Mouse (Mus musculus): ENCODE measurements around the gene Olfr1265. TPM values are rescaled to one million over a fixed set of nuclear protein-coding genes. Genes with fewer than 3 reads are reported as not detected.

Gene Olfr1265
- total RNA-seq (2014; rRNA removed), result not detected in 2 replicates
- not detected in 2 replicates for polyA plus RNA-seq (2012; rRNA removed)

- H3K27me3 ChIP-seq (ENCODE audit: control insufficient read depth, insufficient read depth, low read length), result no peaks in the 10 kb centered on the region
- no peak within 1 kb of the TSS for H3K4me3 ChIP-seq (ENCODE audit: insufficient read depth, low read depth, low read length)
- no peak within 1 kb of the TSS for H3K27ac ChIP-seq (replicated peaks; ENCODE audit: insufficient read depth, low read depth, low read length)
- no peaks in the 10 kb centered on the region for H3K36me3 ChIP-seq (ENCODE audit: control insufficient read depth, insufficient read depth, low read length)
- H3K79me2 ChIP-seq (ENCODE audit: control insufficient read depth, insufficient read depth, low read length), result no peaks in the 10 kb centered on the region
- DNase-seq (ENCODE audit: extremely low read depth, low read depth, low spot score), result no peak
- no peaks in the 10 kb centered on the region for H3K4me1 ChIP-seq (ENCODE audit: control insufficient read depth, insufficient read depth, low read length)
- no peak for TF ChIP-seq CTCF (IDR thresholded peaks at IDR 0.05; ENCODE audit: low read depth, low read length)
- no peak for TF ChIP-seq POLR2A (IDR thresholded peaks at IDR 0.05; ENCODE audit: extremely low read depth, insufficient read depth, low read length)
- no peak within 1 kb of the TSS for H3K9ac ChIP-seq (ENCODE audit: low read depth, low read length)
Measured at GRCm38 (mm10) chr2:90035037-90035436, at the start of gene Olfr1265. Gene Olfr1265 (plus strand): TSS chr2:90035337.

- H3K79me2 ChIP-seq (ENCODE audit: control insufficient read depth, insufficient read depth, low read length), result no peaks in the 10 kb centered on the region
- H3K36me3 ChIP-seq (ENCODE audit: control insufficient read depth, insufficient read depth, low read length), result no peaks in the 10 kb centered on the region
- H3K9ac ChIP-seq (ENCODE audit: low read depth, low read length), result no peak within 1 kb of the TSS
- TF ChIP-seq POLR2A (IDR thresholded peaks at IDR 0.05; ENCODE audit: extremely low read depth, insufficient read depth, low read length) (no peak), CTCF (IDR thresholded peaks at IDR 0.05; ENCODE audit: low read depth, low read length) (no peak)
- no peaks in the 10 kb centered on the region for H3K27me3 ChIP-seq (ENCODE audit: control insufficient read depth, insufficient read depth, low read length)
- H3K4me3 ChIP-seq (ENCODE audit: insufficient read depth, low read depth, low read length), result no peak within 1 kb of the TSS
- H3K27ac ChIP-seq (replicated peaks; ENCODE audit: insufficient read depth, low read depth, low read length), result no peak within 1 kb of the TSS
- H3K4me1 ChIP-seq (ENCODE audit: control insufficient read depth, insufficient read depth, low read length), result no peaks in the 10 kb centered on the region
- DNase-seq (ENCODE audit: extremely low read depth, low read depth, low spot score), result no peak
Measured at GRCm38 (mm10) chr2:89990921-89991320, 44.2 kb upstream of the Olfr1265 start, which contains the start of gene Olfr1261. Gene Olfr1261 (plus strand): TSS chr2:89991221.

DNA sequence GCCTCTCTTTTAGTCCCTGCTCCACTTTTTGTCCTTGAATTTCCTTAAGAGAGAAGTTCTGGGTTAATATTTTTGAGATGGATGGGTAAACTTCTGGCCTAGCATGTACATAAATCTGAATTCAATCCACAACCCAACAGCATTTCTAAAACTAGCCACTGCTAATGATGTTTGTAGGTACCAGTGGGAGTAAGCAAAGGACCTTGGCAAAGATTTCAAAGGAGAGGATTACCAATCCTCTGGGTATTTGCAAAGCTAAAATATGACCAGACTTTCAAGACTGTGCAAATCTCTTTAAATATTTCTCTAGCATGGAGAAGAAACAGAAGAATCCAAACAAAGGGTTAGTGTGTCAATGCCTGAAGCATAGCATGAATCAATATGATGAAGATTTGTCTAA lies 35.3 kb upstream of the Olfr1265 start, which contains the start of gene Olfr1262:
Gene Olfr1262 (plus strand): TSS at position 301 of the 400 bp plus-strand sequence.
- H3K4me3 ChIP-seq (ENCODE audit: insufficient read depth, low read depth, low read length), result no peak within 1 kb of the TSS
- H3K36me3 ChIP-seq (ENCODE audit: control insufficient read depth, insufficient read depth, low read length), result no peaks in the 10 kb centered on the region
- no peak for DNase-seq (ENCODE audit: extremely low read depth, low read depth, low spot score)
- no peak within 1 kb of the TSS for H3K27ac ChIP-seq (replicated peaks; ENCODE audit: insufficient read depth, low read depth, low read length)
- TF ChIP-seq CTCF (IDR thresholded peaks at IDR 0.05; ENCODE audit: low read depth, low read length), result no peak
- TF ChIP-seq POLR2A (IDR thresholded peaks at IDR 0.05; ENCODE audit: extremely low read depth, insufficient read depth, low read length), result no peak
- H3K79me2 ChIP-seq (ENCODE audit: control insufficient read depth, insufficient read depth, low read length), result no peaks in the 10 kb centered on the region
- no peak within 1 kb of the TSS for H3K9ac ChIP-seq (ENCODE audit: low read depth, low read length)
- no peaks in the 10 kb centered on the region for H3K27me3 ChIP-seq (ENCODE audit: control insufficient read depth, insufficient read depth, low read length)
- no peaks in the 10 kb centered on the region; the same call in 1 of the 2 replicates for H3K4me1 ChIP-seq (ENCODE audit: control insufficient read depth, insufficient read depth, low read length)

DNA sequence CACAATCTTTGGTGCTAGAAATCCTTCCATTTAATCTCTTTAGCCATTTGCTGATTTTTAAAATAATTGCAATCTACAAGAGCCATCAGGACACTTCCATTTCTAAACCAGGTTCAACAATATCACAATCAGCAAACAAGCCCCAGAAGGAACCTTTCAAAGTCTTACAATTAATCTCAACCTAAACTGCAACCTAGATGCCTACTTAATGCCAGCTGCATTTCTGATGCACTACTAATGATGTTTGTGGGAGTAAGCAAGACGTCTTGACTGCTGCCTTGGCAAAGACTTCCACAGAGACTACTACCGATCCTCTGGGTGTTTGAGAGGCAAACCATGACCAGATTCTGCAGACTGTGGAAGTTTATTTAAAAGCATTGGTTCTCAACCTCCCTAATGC lies 23.3 kb upstream of the Olfr1265 start, which contains the start of gene Olfr1263:
Gene Olfr1263 (plus strand): TSS at position 301 of the 400 bp plus-strand sequence.
- Histone ChIP-seq H3K79me2 (ENCODE audit: control insufficient read depth, insufficient read depth, low read length) (no peaks in the 10 kb centered on the region), H3K27ac (replicated peaks; ENCODE audit: insufficient read depth, low read depth, low read length) (no peak within 1 kb of the TSS), H3K36me3 (ENCODE audit: control insufficient read depth, insufficient read depth, low read length) (no peaks in the 10 kb centered on the region), H3K9ac (ENCODE audit: low read depth, low read length) (no peak within 1 kb of the TSS), H3K4me1 (ENCODE audit: control insufficient read depth, insufficient read depth, low read length) (no peaks in the 10 kb centered on the region), H3K4me3 (ENCODE audit: insufficient read depth, low read depth, low read length) (no peak within 1 kb of the TSS), H3K27me3 (ENCODE audit: control insufficient read depth, insufficient read depth, low read length) (no peaks in the 10 kb centered on the region)
- no peak for DNase-seq (ENCODE audit: extremely low read depth, low read depth, low spot score)
- TF ChIP-seq POLR2A (IDR thresholded peaks at IDR 0.05; ENCODE audit: extremely low read depth, insufficient read depth, low read length) (no peak), CTCF (IDR thresholded peaks at IDR 0.05; ENCODE audit: low read depth, low read length) (no peak)
- 82% methylated on average over 2 of the region's 2 CpGs for WGBS

- Histone ChIP-seq H3K27me3 (ENCODE audit: control insufficient read depth, insufficient read depth, low read length) (no peaks in the 10 kb centered on the region), H3K79me2 (ENCODE audit: control insufficient read depth, insufficient read depth, low read length) (no peaks in the 10 kb centered on the region), H3K36me3 (ENCODE audit: control insufficient read depth, insufficient read depth, low read length) (no peaks in the 10 kb centered on the region), H3K4me1 (ENCODE audit: control insufficient read depth, insufficient read depth, low read length) (no peaks in the 10 kb centered on the region), H3K27ac (replicated peaks; ENCODE audit: insufficient read depth, low read depth, low read length) (no peak within 1 kb of the TSS), H3K4me3 (ENCODE audit: insufficient read depth, low read depth, low read length) (no peak within 1 kb of the TSS), H3K9ac (ENCODE audit: low read depth, low read length) (no peak within 1 kb of the TSS)
- TF ChIP-seq CTCF (IDR thresholded peaks at IDR 0.05; ENCODE audit: low read depth, low read length) (no peak), POLR2A (IDR thresholded peaks at IDR 0.05; ENCODE audit: extremely low read depth, insufficient read depth, low read length) (no peak)
- no peak for DNase-seq (ENCODE audit: extremely low read depth, low read depth, low spot score)
- WGBS, result 65% methylated on average over 2 of the region's 2 CpGs
Measured at GRCm38 (mm10) chr2:90025477-90025876, 9.7 kb upstream of the Olfr1265 start, which contains the start of gene Olfr1264. Gene Olfr1264 (minus strand): TSS chr2:90025577.

DNA sequence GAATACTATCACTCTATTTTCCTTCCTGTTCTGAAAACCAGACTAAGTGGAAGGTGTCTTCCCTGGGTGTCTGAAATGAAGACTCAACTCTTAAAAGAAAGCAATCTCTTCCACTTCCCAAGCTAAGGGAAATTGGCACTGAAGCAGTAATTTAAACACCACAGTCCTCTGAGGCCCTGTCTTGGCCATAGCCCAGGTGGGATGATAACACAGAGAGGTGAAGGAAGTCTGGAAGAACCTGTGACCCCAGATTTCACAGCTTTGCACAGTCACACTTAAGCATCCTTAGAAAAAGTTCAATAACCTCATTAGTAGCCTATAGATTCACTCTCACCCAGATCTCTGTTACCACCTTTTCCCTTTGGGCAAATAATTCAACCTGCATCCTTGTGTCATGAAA lies 28.4 kb downstream of the Olfr1265 start, which contains the start of gene Olfr140:
Gene Olfr140 (minus strand): TSS at position 101 of the 400 bp plus-strand sequence.
- H3K4me1 ChIP-seq (ENCODE audit: control insufficient read depth, insufficient read depth, low read length), result no peaks in the 10 kb centered on the region
- no peaks in the 10 kb centered on the region for H3K36me3 ChIP-seq (ENCODE audit: control insufficient read depth, insufficient read depth, low read length)
- TF ChIP-seq POLR2A (IDR thresholded peaks at IDR 0.05; ENCODE audit: extremely low read depth, insufficient read depth, low read length) (no peak), CTCF (IDR thresholded peaks at IDR 0.05; ENCODE audit: low read depth, low read length) (no peak)
- no peaks in the 10 kb centered on the region for H3K27me3 ChIP-seq (ENCODE audit: control insufficient read depth, insufficient read depth, low read length)
- no peak within 1 kb of the TSS for H3K4me3 ChIP-seq (ENCODE audit: insufficient read depth, low read depth, low read length)
- H3K9ac ChIP-seq (ENCODE audit: low read depth, low read length), result no peak within 1 kb of the TSS
- no peaks in the 10 kb centered on the region for H3K79me2 ChIP-seq (ENCODE audit: control insufficient read depth, insufficient read depth, low read length)
- H3K27ac ChIP-seq (replicated peaks; ENCODE audit: insufficient read depth, low read depth, low read length), result no peak within 1 kb of the TSS
- DNase-seq (ENCODE audit: extremely low read depth, low read depth, low spot score), result no peak
